Comparison of ENCODE assay signal across 8 mouse cellular contexts in the genomic region with DNA sequence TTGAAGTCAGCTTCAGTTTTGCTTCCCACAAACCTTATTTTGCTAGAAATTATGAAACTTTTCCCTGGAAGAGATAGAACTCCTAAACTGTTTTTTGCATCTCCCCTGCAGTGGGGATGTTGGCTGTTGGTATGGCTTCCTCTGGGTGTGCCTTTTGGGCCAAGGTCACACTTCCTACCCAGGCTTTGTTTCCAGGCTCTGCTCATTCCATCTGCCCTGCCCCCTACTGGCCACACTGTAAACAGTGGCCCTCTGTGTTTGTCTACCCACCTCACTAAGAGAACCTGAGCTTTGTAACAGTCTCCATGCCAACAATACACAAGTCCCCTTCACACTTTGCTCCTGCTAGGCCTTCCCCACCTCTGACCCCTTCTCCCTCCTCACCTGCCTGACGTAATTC. TPM values are rescaled to one million over a fixed set of nuclear protein-coding genes. Genes with fewer than 3 reads are reported as not detected.
A peak's percentile ranks its signal among the peaks of the same experiment; 100 is the strongest.
DNase-seq lines count a peak whose midpoint lies in the region; ATAC-seq and TF ChIP-seq lines count a peak whose summit lies in the region.

No protein-coding gene starts in this region.

- H3K9ac ChIP-seq in heart, embryonic 14.5 days (ENCODE audit: low read length) = 0 out of 2 replicates have a peak overlapping the region, but pooled peaks have one; percentile 18

- DNase-seq in gastrocnemius, adult 2 months = peak; percentile 53
- no peak for DNase-seq in gastrocnemius, postnatal 36 days
- DNase-seq in CD4-positive, CD25-positive, alpha-beta regulatory T cell, adult 2 months (ENCODE audit: low read depth, low spot score) = peak; percentile 77
- peak; percentile 51 for DNase-seq in limb, embryonic 10.5 days (ENCODE audit: low spot score)
- DNase-seq in naive thymus-derived CD4-positive, alpha-beta T cell, adult 2 months (ENCODE audit: low read depth) = peak; percentile 77
- no peak for DNase-seq in right cerebral cortex, postnatal 25 days

- H3K4me3 ChIP-seq in gastrocnemius, adult 2 months = no peak overlapping the region
- H3K4me3 ChIP-seq in brown adipose tissue, adult 24 weeks (ENCODE audit: insufficient read depth, low read depth, low read length) = no peak overlapping the region
- H3K4me3 ChIP-seq in heart, embryonic 14.5 days (ENCODE audit: control insufficient read depth in 1 of 2, insufficient read depth in 1 of 2, low read depth in 1 of 2, low read length in 2 of 2) = no peak overlapping the region
- no peak overlapping the region for H3K4me3 ChIP-seq in limb, embryonic 10.5 days

- no peaks in the 10 kb centered on the region for H3K9me3 ChIP-seq in heart, embryonic 14.5 days (ENCODE audit: control insufficient read depth, low read length)
- H3K9me3 ChIP-seq in limb, embryonic 10.5 days (replicated peaks) = no peaks in the 10 kb centered on the region

- WGBS in heart, embryonic 14.5 days = 96% methylated on average over 1 of the region's 1 CpGs
- 90% methylated on average over 1 of the region's 1 CpGs for WGBS in limb, embryonic 10.5 days

- peak; percentile 71 for TF ChIP-seq CTCF in gastrocnemius, adult 2 months (IDR thresholded peaks at IDR 0.05)

- no peak overlapping the region for H3K4me2 ChIP-seq in heart, embryonic 14.5 days (ENCODE audit: low read length)

- no peak for ATAC-seq in heart, embryonic 14.5 days (ENCODE audit: insufficient number of reproducible peaks, insufficient read depth, low FRiP score, low read depth)

- intact Hi-C loops in gastrocnemius, adult 2 months (cut with DNase I) = loop anchor here (5.0 kb wide), 1 partner anchor 45 kb away; no protein-coding TSS in a partner anchor
- intact Hi-C loops in gastrocnemius, postnatal 36 days (cut with DNase I) = no loop called here

- H3K4me1 ChIP-seq in brown adipose tissue, adult 24 weeks (ENCODE audit: control insufficient read depth, insufficient read depth, insufficient read length, low read length) = peaks cover 7% of the 10 kb centered on the region; the same call in 1 of the 2 replicates
- peaks cover 9 to 15% of the 10 kb centered on the region in 2 experiments for H3K4me1 ChIP-seq in heart, embryonic 14.5 days (ENCODE audit: control insufficient read depth in 2 of 2, insufficient read depth in 2 of 2, low read length in 2 of 2)
- no peaks in the 10 kb centered on the region for H3K4me1 ChIP-seq in limb, embryonic 10.5 days

- H3K36me3 ChIP-seq in heart, embryonic 14.5 days (ENCODE audit: control insufficient read depth, insufficient read depth, low read length) = peaks cover 47% of the 10 kb centered on the region
- peaks cover 92% of the 10 kb centered on the region for H3K36me3 ChIP-seq in limb, embryonic 10.5 days

- H3K27me3 ChIP-seq in heart, embryonic 14.5 days (ENCODE audit: control insufficient read depth, insufficient read depth, low read length) = no peaks in the 10 kb centered on the region
- no peaks in the 10 kb centered on the region for H3K27me3 ChIP-seq in limb, embryonic 10.5 days (ENCODE audit: low read depth, poor library complexity, severe bottlenecking)

- H3K27ac ChIP-seq in gastrocnemius, adult 2 months = peak overlapping the region; percentile 73
- H3K27ac ChIP-seq in brown adipose tissue, adult 24 weeks (replicated peaks; ENCODE audit: low read depth, low read length) = peak overlapping the region; percentile 69
- H3K27ac ChIP-seq in heart, embryonic 14.5 days (replicated peaks in 1 of 2; ENCODE audit: control insufficient read depth in 1 of 2, insufficient read depth in 1 of 2, low read depth in 2 of 2, low read length in 2 of 2) = peak overlapping the region; percentile 49 to 55
- H3K27ac ChIP-seq in limb, embryonic 10.5 days = 0 out of 2 replicates have a peak overlapping the region, but pooled peaks have one; percentile 25

RNA-seq across cellular contexts. Expression of a gene that starts 44.8 kb away (rescaled TPM):
- total RNA-seq in gastrocnemius, adult 2 months (2021) = not detected
- under 1 TPM in 1 of 2 experiments, not detected in 1; 0.15 TPM for total RNA-seq in gastrocnemius, postnatal 36 days (2021)
- polyA plus RNA-seq in brown adipose tissue, adult 24 weeks (2012; ENCODE audit: insufficient read depth, insufficient read length, missing spikeins) = not detected in 2 replicates
- 0.72 and 0.93 TPM in 2 replicates for polyA plus RNA-seq in heart, embryonic 14.5 days (2014; fragmentation: Nextera tagmentation; extraction: Ambion mirVana)
- polyA plus RNA-seq in limb, embryonic 10.5 days (2016; fragmentation: Nextera tagmentation; extraction: Ambion mirVana) = 1.3 and 1.8 TPM in 2 replicates

Comparison
In these comparisons a context has a peak if more than half of its experiments do, and no peak if none do; other contexts are left out.
1. DNase-seq: peak in gastrocnemius, adult 2 months (single experiment), CD4-positive, CD25-positive, alpha-beta regulatory T cell, adult 2 months (single experiment), limb, embryonic 10.5 days (single experiment) and naive thymus-derived CD4-positive, alpha-beta T cell, adult 2 months (single experiment); none in gastrocnemius, postnatal 36 days (0 of 2) and right cerebral cortex, postnatal 25 days (single experiment).
2. Peak in every context shown above with its lines, with median percentiles within 50 percentile points of each other: H3K27ac ChIP-seq.